Mouse (Mus musculus) intestine, embryonic 15.5 days (tissue): ENCODE measurements around the gene Adamtsl5. TPM values are rescaled to one million over a fixed set of nuclear protein-coding genes. Genes with fewer than 3 reads are reported as not detected.
A peak's percentile ranks its signal among the peaks of the same experiment; 100 is the strongest.

Source experiments
- ATAC-seq: fragments of 200-750 bp; cut with Nextera tagmentation; 2 replicates; pipeline ENCODE4 v1.8.0; 2017; ENCODE audit warnings: moderate TSS enrichment, moderate library complexity
- H3K27ac ChIP-seq: fragments of 300-500 bp; sonication (generic); 2 replicates; pipeline ENCODE4 v1.5.1; 2015; ENCODE audit warnings: mild to moderate bottlenecking, inconsistent platforms
- H3K27me3 ChIP-seq: fragments of 300-500 bp; sonication (generic); replicated peaks from 2 replicates; pipeline ENCODE4 v1.6.1; 2015; ENCODE audit warnings: inconsistent platforms
- H3K36me3 ChIP-seq: fragments of 300-500 bp; sonication (generic); 2 replicates; pipeline ENCODE4 v1.6.1; 2015; ENCODE audit warnings: inconsistent platforms
- H3K4me1 ChIP-seq: fragments of 300-500 bp; sonication (generic); replicated peaks from 2 replicates; pipeline ENCODE4 v1.6.1; 2015; ENCODE audit warnings: inconsistent platforms
- H3K4me2 ChIP-seq: fragments of 300-500 bp; sonication (generic); replicated peaks from 2 replicates; pipeline ENCODE4 v1.6.1; 2015; ENCODE audit warnings: mild to moderate bottlenecking, inconsistent platforms
- H3K4me3 ChIP-seq: fragments of 300-500 bp; sonication (generic); replicated peaks from 2 replicates; pipeline ENCODE4 v1.5.1; 2015; ENCODE audit warnings: inconsistent platforms
- H3K9ac ChIP-seq: fragments of 300-500 bp; sonication (generic); 2 replicates; pipeline ENCODE4 v1.6.1; 2015; ENCODE audit warnings: inconsistent platforms
- H3K9me3 ChIP-seq: fragments of 300-500 bp; sonication (generic); 2 replicates; pipeline ENCODE4 v1.6.1; 2016; ENCODE audit warnings: inconsistent platforms
- WGBS: fragments of 180-500 bp; shearing (Covaris S2); methylation state at CpG from one replicate; pipeline ENCODE4 v1.1.7; 2015; 5-methylcytosine and 5-hydroxymethylcytosine counted together
- polyA plus RNA-seq: library from polyadenylated mRNA; unstranded; fragments of >200 nt; fragmentation: Nextera tagmentation; extraction: Ambion mirVana; gene quantifications from 2 replicates; pipeline ENCODE4 v1.2.1, GENCODE M21; 2015

The Adamtsl5 gene
- polyA plus RNA-seq, 1 experiment from 2014 or later, result 19.3 TPM

GRCm38 (mm10) chr10:80323261-80324119 is 24.7 kb downstream of the Adamtsl5 start:
- peak overlapping the region; percentile 68 for H3K4me3 ChIP-seq
- peaks cover 3% of the 10 kb centered on the region; the same call in 1 of the 2 replicates for H3K36me3 ChIP-seq
- no peaks in the 10 kb centered on the region for H3K27me3 ChIP-seq
- peak overlapping the region; percentile 72 for H3K27ac ChIP-seq
- H3K9ac ChIP-seq, result peak overlapping the region; percentile 51
- peak; percentile 70 for ATAC-seq
- no peaks in the 10 kb centered on the region for H3K9me3 ChIP-seq
- 1% methylated on average over 45 of the region's 46 CpGs for WGBS
- H3K4me2 ChIP-seq, result peak overlapping the region; percentile 97
- peaks cover 42% of the 10 kb centered on the region for H3K4me1 ChIP-seq

GRCm38 (mm10) chr10:80322811-80323211 is 25.4 kb downstream of the Adamtsl5 start:
- ATAC-seq, result peak; percentile 17
- WGBS, result 1% methylated on average over 28 of the region's 28 CpGs
- peak overlapping the region; percentile 72; the same call in 1 of the 2 replicates for H3K27ac ChIP-seq

GRCm38 (mm10) chr10:80321670-80322581 is 26.3 kb downstream of the Adamtsl5 start:
- Histone ChIP-seq H3K9me3 (no peaks in the 10 kb centered on the region), H3K36me3 (peaks cover 10% of the 10 kb centered on the region; the same call in 1 of the 2 replicates), H3K27me3 (peaks cover 3% of the 10 kb centered on the region; the same call in 1 of the 2 replicates), H3K4me2 (peak overlapping the region; percentile 97), H3K4me1 (peaks cover 45% of the 10 kb centered on the region), H3K9ac (peak overlapping the region; percentile 51), H3K27ac (no peak overlapping the region), H3K4me3 (peak overlapping the region; percentile 68; the same call in 1 of the 2 replicates)
- 89% methylated on average over 21 of the region's 21 CpGs for WGBS
- no peak for ATAC-seq

More at GRCm38 (mm10) chr10:80322811-80323211, 25.4 kb downstream of the Adamtsl5 start:
- Histone ChIP-seq H3K4me1 (peaks cover 39% of the 10 kb centered on the region), H3K36me3 (peaks cover 7% of the 10 kb centered on the region; the same call in 1 of the 2 replicates), H3K4me3 (peak overlapping the region; percentile 68), H3K4me2 (peak overlapping the region; percentile 97), H3K9ac (peak overlapping the region; percentile 51), H3K9me3 (no peaks in the 10 kb centered on the region), H3K27me3 (no peaks in the 10 kb centered on the region)

- H3K9me3 ChIP-seq, result no peaks in the 10 kb centered on the region
- no peak overlapping the region for H3K27ac ChIP-seq
- peaks cover 10% of the 10 kb centered on the region; the same call in 1 of the 2 replicates for H3K36me3 ChIP-seq
- H3K4me1 ChIP-seq, result peaks cover 49% of the 10 kb centered on the region
- H3K4me3 ChIP-seq, result no peak overlapping the region
- peaks cover 9% of the 10 kb centered on the region for H3K27me3 ChIP-seq
- H3K9ac ChIP-seq, result no peak overlapping the region
- no peak for ATAC-seq
- WGBS, result 65% methylated on average over 6 of the region's 6 CpGs
- peak overlapping the region; percentile 70; the same call in 1 of the 2 replicates for H3K4me2 ChIP-seq
These were observed 27.1 kb downstream of the Adamtsl5 start for GRCm38 (mm10) chr10:80321014-80321669.

- Histone ChIP-seq H3K4me1 (peaks cover 49% of the 10 kb centered on the region), H3K36me3 (peaks cover 10% of the 10 kb centered on the region; the same call in 1 of the 2 replicates), H3K9me3 (no peaks in the 10 kb centered on the region), H3K4me2 (peak within 1 kb of the TSS; percentile 70), H3K27me3 (peaks cover 17% of the 10 kb centered on the region), H3K9ac (peak within 1 kb of the TSS; percentile 79), H3K4me3 (peak within 1 kb of the TSS; percentile 72), H3K27ac (peak within 1 kb of the TSS; percentile 73)
- ATAC-seq, result peak; percentile 57
- under 1% methylated on average over 34 of the region's 34 CpGs for WGBS
These were observed 27.9 kb downstream of the Adamtsl5 start, which contains the start of gene 2310011J03Rik for GRCm38 (mm10) chr10:80320340-80320760. TSS of gene 2310011J03Rik (minus strand) at chr10:80320537.

GRCm38 (mm10) chr10:80317011-80317410 is 31.2 kb downstream of the Adamtsl5 start:
- Histone ChIP-seq H3K4me2 (no peak overlapping the region), H3K27ac (no peak overlapping the region), H3K9me3 (no peaks in the 10 kb centered on the region), H3K4me3 (no peak overlapping the region), H3K27me3 (peaks cover 50% of the 10 kb centered on the region), H3K9ac (no peak overlapping the region), H3K4me1 (peaks cover 46% of the 10 kb centered on the region), H3K36me3 (peaks cover 10% of the 10 kb centered on the region; the same call in 1 of the 2 replicates)
- no peak for ATAC-seq
- 47% methylated on average over 10 of the region's 10 CpGs for WGBS

GRCm38 (mm10) chr10:80316359-80316781 is 31.8 kb downstream of the Adamtsl5 start:
- Histone ChIP-seq H3K36me3 (peaks cover 10% of the 10 kb centered on the region; the same call in 1 of the 2 replicates), H3K9me3 (no peaks in the 10 kb centered on the region), H3K4me1 (peaks cover 42% of the 10 kb centered on the region), H3K27ac (no peak overlapping the region), H3K4me2 (no peak overlapping the region), H3K4me3 (no peak overlapping the region), H3K9ac (no peak overlapping the region), H3K27me3 (peaks cover 57% of the 10 kb centered on the region)
- WGBS, result 23% methylated on average over 11 of the region's 11 CpGs
- ATAC-seq, result no peak

GRCm38 (mm10) chr10:80315315-80315714 is 32.9 kb downstream of the Adamtsl5 start:
- no peak for ATAC-seq
- Histone ChIP-seq H3K27ac (no peak overlapping the region), H3K4me1 (peaks cover 45% of the 10 kb centered on the region), H3K4me3 (no peak overlapping the region), H3K4me2 (no peak overlapping the region), H3K9ac (no peak overlapping the region), H3K9me3 (no peaks in the 10 kb centered on the region), H3K27me3 (peaks cover 62% of the 10 kb centered on the region), H3K36me3 (peaks cover 10% of the 10 kb centered on the region; the same call in 1 of the 2 replicates)
- 38% methylated on average over 27 of the region's 27 CpGs for WGBS

- Histone ChIP-seq H3K9me3 (no peaks in the 10 kb centered on the region), H3K4me1 (peaks cover 44% of the 10 kb centered on the region), H3K27me3 (peaks cover 62% of the 10 kb centered on the region), H3K27ac (no peak overlapping the region), H3K9ac (no peak overlapping the region), H3K36me3 (peaks cover 10% of the 10 kb centered on the region; the same call in 1 of the 2 replicates), H3K4me2 (no peak overlapping the region), H3K4me3 (no peak overlapping the region)
- WGBS, result 54% methylated on average over 16 of the region's 16 CpGs
- no peak for ATAC-seq
These were observed 33.7 kb downstream of the Adamtsl5 start for GRCm38 (mm10) chr10:80314494-80315001.

- peaks cover 62% of the 10 kb centered on the region for H3K27me3 ChIP-seq
- ATAC-seq, result peak; percentile 32
- WGBS, result 40% methylated on average over 20 of the region's 20 CpGs
- no peak overlapping the region; the same call in 1 of the 2 replicates for H3K9ac ChIP-seq
- H3K4me3 ChIP-seq, result no peak overlapping the region
- peak overlapping the region; percentile 14; the same call in 1 of the 2 replicates for H3K4me2 ChIP-seq
- no peak overlapping the region for H3K27ac ChIP-seq
- H3K4me1 ChIP-seq, result peaks cover 36% of the 10 kb centered on the region
- H3K9me3 ChIP-seq, result no peaks in the 10 kb centered on the region
- H3K36me3 ChIP-seq, result peaks cover 9% of the 10 kb centered on the region; the same call in 1 of the 2 replicates
These were observed 34.5 kb downstream of the Adamtsl5 start for GRCm38 (mm10) chr10:80313627-80314201.
